Mouse (Mus musculus): ENCODE results near the gene Gm28042. TPM values are rescaled to one million over a fixed set of nuclear protein-coding genes. Genes with fewer than 3 reads are reported as not detected.
A peak's percentile ranks its signal among the peaks of the same experiment; 100 is the strongest.

The Gm28042 gene
- total RNA-seq, 2 experiments from 2014 or later: 0.50 to 4.1 TPM

- no peak for ATAC-seq (replicated peaks; ENCODE audit: poor library complexity)
These were observed 31.5 kb downstream of the Gm28042 start for GRCm38 (mm10) chr2:120058818-120059217.

DNA sequence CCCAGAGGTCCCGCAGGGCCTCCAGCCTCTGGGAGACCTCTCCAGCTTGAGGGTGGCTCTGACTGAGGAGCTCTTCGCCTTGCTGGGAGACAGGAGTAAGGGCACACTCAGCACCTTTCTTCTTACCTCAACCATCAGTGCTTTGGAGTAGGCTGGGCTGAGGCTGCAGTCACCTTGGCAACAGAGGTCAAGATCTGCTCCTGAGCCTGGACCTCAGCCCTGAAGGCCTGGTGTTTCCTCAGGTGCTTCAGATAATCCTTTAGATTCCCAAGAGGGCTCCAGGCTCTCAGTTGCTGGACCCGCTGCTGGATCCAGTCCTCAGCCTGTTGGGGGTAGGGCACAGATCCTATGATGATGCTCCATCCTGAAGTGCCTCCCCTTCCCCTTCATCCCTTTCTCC, 32.2 kb downstream of the Gm28042 start:
- no peak for ATAC-seq (replicated peaks; ENCODE audit: poor library complexity)

- ATAC-seq (replicated peaks; ENCODE audit: poor library complexity): no peak
These were observed 32.9 kb downstream of the Gm28042 start for GRCm38 (mm10) chr2:120060190-120060589.

DNA sequence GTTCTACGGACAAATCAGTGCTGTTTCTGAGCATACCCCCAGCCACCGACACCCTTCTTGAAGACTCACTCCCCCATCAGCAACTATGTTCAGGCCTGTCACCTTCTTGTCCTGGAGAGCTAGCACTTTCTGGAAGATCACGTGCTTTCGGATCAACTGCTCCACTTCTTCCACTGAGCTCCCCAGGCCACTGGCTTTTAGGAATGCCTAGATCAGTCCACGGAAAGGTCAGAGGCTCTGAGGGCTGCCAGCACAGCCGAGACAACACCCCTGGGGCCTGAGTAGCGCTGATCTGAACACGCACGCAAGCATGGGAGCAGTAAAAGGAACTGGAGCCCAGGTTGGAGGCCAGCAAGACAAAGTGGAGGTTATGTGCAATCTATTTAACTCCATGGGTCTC, 33.4 kb downstream of the Gm28042 start:
- no peak for ATAC-seq (replicated peaks; ENCODE audit: poor library complexity)

GRCm38 (mm10) chr2:120062248-120062647, 35.0 kb downstream of the Gm28042 start:
- no peak for ATAC-seq (replicated peaks; ENCODE audit: poor library complexity)

DNA sequence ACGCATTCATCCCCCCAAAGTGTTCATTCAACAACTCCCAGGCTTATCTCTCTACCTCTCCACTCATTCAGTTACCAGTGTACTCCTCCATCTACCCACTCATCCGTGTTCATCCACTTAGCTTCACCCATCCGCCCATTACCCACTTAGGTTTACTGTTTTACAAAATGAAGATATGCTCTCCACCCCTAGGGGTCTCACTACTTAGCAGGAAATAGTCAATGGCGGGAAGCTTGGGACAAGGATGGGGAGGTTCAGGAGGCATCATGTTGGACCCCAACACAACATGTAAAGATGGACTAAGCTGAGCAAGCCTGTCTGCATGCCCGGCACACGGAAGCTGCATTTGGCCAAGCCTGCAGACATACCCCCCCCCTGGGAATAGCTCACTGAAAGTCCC, 37.3 kb downstream of the Gm28042 start:
- no peak for ATAC-seq (replicated peaks; ENCODE audit: poor library complexity)

- no peak for ATAC-seq (replicated peaks; ENCODE audit: poor library complexity)
These were observed 38.0 kb downstream of the Gm28042 start for GRCm38 (mm10) chr2:120065243-120065642.

DNA sequence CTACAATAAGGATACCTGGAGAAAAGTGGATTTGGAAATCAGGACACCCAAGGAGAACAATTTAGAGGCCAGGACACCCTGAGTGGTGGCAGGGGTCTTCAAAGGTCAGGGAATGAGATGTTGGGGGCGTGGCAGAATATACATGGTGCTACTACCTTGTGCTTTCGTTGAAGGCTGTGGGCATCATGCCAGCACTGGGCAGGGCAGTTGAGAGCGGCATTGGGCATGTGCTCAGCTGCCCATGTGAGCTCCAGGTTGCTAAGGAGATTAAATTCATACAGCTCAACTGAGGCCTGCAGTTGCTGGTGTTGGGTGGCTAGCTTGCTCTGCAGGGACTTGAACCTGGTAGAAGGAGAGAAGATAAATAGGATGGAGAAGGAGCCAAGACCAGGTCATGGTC, 38.9 kb downstream of the Gm28042 start:
- ATAC-seq (replicated peaks; ENCODE audit: poor library complexity): no peak

GRCm38 (mm10) chr2:120068555-120069465, 41.5 kb downstream of the Gm28042 start:
- peak; percentile 76 for ATAC-seq (replicated peaks; ENCODE audit: poor library complexity)

DNA sequence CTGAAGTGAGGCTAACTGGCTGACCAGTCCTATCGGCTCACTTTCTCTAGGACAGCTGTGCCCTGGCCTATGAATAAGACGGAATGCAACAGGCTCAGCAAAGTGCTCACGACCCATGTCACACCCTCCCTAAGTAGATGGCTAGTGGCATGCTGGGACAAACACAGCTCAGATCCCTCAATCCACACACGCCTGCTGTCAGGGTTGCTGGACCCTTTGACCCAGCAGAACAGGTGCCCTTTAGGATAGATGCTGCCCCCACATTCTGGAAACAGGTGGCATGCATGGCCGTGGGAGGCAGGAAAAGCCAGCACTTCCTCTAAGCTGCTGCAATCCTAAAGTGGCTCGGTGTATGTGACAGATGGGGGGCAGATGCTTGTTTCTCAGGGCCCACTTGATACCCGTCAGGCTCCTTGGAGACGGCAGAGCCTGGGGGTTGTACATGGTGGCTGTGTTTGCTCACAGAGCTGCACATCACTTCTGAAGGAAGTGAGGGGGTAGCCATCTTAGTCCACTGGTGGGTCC, 42.2 kb downstream of the Gm28042 start:
- no peak for ATAC-seq (replicated peaks; ENCODE audit: poor library complexity)

DNA sequence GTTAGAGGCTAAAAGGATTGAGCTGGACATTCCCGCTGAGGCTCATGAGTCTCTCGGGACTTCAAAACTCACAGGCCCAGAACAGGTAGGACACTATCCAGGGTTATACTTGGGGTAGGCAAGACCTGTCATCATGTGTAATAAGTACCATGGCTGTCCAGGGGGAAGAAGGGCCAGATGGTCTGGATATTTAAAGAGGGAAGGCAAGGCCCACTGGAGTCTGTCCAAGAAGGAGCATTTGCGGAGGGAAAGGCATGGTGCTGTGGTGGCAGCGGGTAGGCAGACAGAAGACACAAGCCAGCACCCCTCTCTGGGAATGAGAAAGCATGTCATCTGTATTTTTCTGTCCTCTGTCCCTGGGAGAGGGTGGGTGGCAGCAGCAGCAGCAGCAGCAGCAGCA, 46.8 kb downstream of the Gm28042 start:
- no peak for ATAC-seq (replicated peaks; ENCODE audit: poor library complexity)

- peak; percentile 91 for ATAC-seq (replicated peaks; ENCODE audit: poor library complexity)
These were observed 48.9 kb downstream of the Gm28042 start for GRCm38 (mm10) chr2:120076076-120076705.

DNA sequence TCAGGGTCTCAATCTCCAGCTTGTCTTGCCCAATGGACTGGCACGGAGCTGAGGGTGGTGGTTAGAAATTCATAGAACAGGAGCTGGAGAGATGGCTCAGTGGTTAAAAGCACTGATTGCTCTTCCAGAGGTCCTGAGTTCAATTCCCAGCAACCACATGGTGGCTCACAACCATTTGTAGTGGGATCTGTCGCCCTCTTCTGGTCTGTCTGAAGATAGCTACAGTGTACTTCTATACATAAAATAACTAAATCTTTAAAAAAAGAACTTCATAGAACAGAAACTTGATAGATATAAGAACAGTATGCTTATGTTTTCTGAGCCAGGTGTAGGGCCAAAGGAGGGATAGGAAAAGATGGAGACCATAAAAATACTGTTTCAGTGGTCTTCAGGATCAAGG, 55.1 kb downstream of the Gm28042 start:
- no peak for ATAC-seq (replicated peaks; ENCODE audit: poor library complexity)

GRCm38 (mm10) chr2:120084593-120085361, 57.5 kb downstream of the Gm28042 start:
- peak; percentile 68; the same call in 1 of the 2 replicates for ATAC-seq (replicated peaks; ENCODE audit: poor library complexity)

- no peak for ATAC-seq (replicated peaks; ENCODE audit: poor library complexity)
These were observed 58.7 kb downstream of the Gm28042 start for GRCm38 (mm10) chr2:120086038-120086437.

GRCm38 (mm10) chr2:120087391-120087790, 60.1 kb downstream of the Gm28042 start:
- ATAC-seq (replicated peaks; ENCODE audit: poor library complexity): no peak

- ATAC-seq (replicated peaks; ENCODE audit: poor library complexity): no peak
These were observed 60.6 kb downstream of the Gm28042 start for GRCm38 (mm10) chr2:120087897-120088296.

- no peak for ATAC-seq (replicated peaks; ENCODE audit: poor library complexity)
These were observed 63.7 kb downstream of the Gm28042 start for GRCm38 (mm10) chr2:120090979-120091378.

Data from megakaryocyte progenitor cell, adult 5-6 weeks (primary cell).